Mouse (Mus musculus): Measurements from ENCODE around the gene 1700010I14Rik.

The 1700010I14Rik gene

DNA sequence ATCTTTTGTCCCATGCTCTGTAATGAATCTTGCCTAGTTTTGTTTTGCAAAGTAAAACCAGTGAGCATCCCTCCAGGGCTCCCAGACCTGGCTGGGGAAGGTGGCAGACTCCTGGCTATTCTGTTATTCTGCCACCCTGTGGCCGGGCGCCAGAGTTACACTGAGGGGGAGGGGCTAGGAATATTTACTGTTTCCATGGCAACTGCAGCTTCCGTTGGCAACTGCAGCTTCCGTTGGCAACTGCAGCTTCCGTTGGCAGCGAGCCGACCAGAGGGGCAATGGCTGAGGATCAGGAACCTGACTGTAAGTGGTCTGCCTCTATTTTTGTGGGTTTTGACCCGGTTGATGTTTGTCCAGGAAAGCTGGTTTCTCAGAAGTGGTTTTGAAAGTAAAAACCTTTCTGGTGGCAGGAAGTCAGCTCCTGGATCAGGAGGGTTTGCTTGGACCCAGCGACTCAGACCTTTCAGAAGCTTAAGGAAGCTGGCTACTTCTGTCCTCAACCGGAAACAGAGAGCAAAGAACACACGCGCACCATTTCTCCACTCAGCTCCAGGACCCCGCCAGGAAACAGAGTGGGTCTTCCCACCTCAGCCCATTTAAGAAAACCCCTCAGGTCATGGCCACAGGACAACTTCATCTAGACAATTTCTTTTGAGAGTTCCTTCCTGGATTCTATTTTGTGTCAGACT, at the start of gene 1700010I14Rik:
1700010I14Rik (plus strand) TSS at position 215 of the 689 bp plus-strand sequence.
- DNase-seq (ENCODE audit: low read depth), result peak; percentile 92

DNA sequence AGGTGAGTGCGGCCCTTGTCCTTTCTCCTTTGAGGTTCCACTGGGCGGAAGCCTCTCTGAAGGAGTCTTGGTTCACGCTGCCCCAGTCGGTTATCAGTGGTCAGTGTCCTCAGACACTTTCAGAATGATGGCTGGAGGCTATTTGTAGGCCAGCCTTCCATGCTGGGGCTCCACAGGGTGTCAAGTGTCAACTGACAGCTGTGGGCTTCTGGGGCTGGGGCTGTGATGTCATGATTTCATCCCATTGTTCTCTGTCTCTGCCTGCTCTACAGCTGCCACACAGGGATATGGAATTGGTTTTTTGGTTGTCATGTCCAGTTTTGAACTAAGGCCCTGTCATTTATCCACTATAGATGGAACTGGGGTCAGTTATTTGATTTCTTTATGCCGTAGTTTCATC, 36.5 kb upstream of the 1700010I14Rik start:
- DNase-seq (ENCODE audit: low read depth), result no peak

DNA sequence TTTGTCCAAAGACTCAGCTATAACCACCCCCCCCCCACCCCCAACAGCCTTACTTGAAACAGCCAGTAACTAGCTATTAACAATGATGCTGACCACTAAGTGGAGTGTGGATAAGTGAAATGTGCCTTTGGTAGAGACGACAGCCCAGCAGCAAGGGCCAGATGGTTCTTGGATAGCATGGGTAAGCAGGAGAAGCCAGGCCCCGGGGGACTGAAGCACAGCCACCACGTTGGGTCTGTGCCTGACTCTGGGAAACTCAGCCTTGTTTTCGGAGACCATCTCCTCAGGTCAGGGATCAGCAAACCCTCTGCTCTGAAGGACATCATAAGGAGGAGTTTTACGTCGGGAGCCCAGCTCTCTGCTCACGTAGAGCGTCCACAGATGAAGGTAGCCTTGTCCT, 35.2 kb upstream of the 1700010I14Rik start:
- no peak for DNase-seq (ENCODE audit: low read depth)

DNA sequence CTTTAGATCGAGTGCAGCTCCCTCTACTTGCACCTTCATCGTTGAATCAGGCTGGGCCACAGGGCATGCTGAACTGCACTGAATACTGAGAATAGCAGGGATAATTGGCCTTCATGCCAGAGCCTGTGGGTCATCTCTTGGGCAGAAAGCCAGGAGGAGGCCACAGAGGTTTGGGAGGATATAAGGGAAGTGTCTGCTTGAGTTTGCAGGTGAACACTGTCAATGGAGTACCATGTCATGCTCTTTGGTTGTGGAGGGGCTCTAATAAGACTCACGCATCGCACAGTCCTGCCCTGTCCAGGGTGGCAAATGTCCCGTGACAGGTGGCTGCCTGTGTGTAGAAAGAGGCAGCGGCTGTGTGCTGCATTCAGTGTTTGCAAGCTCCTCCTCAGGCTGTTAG, 30.0 kb upstream of the 1700010I14Rik start:
- no peak for DNase-seq (ENCODE audit: low read depth)

DNA sequence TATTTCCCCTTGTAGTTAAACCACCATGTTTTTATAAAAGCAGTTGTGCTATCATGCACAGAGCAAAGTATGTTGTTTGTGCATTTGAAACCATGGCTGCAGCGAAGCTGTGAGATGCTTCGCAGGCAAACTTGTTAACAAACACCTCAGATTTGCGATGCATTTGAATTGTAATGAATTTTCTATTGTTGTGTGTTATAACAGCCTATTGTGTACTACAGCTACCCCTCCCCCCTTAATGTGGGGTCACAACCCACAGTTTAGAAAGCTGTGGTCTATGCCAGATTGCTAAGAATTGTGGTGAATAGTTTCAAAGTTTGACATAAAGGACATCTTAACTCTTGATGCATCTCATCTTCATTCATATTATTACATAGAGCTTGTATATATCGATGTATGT, 27.7 kb upstream of the 1700010I14Rik start:
- no peak for DNase-seq (ENCODE audit: low read depth)

DNA sequence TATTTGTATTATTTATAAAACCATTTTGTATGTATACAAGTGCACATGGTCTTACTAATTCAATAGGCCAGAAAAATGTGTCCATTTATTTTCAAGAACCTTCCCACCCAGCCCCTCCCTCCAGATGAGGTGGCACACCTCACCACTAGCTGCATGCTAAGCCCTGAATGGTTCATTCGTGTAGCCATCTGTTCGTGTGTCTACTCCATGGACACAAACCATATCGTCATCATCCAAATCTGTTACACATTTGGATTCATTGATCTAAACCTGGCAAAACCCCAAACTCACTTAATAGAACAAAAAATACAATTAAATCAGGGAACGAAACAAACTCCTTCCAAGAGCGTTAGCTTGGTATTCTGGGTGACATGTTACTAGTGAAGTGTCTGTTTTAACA, 27.0 kb upstream of the 1700010I14Rik start:
- DNase-seq (ENCODE audit: low read depth), result no peak

DNA sequence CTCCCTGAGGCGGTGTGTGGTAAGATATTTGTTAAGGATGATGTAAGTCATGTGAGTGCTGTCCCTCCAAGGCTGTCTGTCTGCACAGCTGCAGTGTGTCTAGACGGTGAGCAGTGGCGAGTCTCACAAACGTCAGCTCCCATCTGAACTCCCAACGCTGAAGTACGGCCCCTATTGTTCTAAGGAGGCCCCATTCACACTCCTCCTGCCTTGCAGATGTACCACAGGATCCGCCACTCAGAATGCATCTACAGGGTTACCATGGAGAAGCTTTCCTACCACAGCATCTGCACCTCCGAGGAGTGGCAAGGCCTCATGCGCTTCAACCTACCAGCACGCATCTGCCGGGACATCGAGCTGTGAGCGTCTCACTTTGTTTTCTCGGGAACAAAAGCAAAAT, 26.5 kb upstream of the 1700010I14Rik start:
- no peak for DNase-seq (ENCODE audit: low read depth)

DNA sequence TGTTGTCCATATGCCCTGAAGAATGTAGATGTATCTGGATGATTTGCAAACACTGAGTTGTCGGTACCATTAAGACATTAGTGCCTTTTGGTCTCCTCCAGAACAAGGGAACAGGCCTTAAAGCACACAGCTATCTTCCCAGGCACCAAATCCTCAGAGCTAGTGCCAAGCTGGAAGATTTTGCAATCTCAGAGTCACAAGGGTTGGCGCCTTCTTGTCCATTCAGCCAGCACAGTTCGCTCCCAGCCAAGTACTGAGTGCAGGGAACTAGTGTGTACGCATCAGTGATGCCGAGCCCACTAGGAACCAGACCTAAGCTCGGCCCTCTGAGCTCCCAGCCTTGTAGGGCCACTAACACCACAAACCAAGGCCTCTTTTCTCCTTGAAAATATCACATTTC, 23.0 kb upstream of the 1700010I14Rik start:
- DNase-seq (ENCODE audit: low read depth), result peak; percentile 44

DNA sequence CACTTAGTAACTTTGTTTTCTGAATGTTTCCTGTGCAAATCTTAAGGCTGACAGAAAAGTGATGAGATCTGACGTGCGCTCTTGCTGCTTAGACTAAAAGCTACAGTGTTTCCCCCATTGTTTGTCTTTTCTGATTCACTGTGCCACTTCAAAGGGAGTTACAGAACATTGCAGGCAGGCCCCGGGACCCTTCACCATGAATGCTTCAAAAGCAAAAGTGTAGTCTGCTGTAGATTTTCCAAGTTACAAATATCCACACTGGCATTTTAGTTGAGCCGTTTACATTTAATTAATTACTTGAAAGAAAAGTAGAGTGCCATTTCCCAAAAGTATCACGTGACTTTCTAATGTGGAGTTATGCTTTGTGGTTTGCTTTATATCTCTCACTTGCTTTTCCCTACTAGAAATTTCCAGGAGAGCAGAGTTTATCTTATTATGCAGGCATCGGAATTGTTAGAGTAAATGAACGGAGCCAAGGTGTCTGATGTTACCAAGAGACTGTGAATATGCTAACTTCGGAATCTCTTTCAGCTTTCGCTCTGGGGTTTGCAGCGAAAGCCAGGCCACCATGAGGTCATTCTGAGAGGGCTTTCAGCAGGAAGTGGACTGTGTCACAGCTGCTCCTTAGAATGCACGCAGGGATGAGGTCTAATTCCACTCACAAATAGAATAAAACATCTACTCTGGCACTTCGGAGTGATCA, 15.8 kb upstream of the 1700010I14Rik start:
- DNase-seq (ENCODE audit: low read depth), result no peak

DNA sequence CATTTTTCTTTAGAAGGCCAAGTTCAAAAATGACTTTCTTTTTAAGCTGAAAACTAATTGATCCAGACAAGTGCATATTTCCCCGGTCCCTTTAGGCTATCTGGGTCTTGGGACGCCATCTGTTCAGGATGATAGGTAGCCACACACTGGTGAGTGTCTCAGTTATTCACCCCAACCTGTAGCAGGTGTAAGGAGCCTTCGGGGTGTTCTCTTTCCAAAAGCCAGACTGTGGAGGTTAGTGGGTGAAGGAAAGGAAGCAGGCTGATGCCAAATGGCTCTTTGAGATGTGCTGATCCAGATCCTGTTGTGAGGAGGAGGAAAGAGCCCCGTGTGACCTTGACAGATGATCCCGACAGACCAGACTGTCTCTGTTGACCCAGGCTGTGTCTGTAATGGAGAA, 14.8 kb upstream of the 1700010I14Rik start:
- DNase-seq (ENCODE audit: low read depth), result no peak

DNA sequence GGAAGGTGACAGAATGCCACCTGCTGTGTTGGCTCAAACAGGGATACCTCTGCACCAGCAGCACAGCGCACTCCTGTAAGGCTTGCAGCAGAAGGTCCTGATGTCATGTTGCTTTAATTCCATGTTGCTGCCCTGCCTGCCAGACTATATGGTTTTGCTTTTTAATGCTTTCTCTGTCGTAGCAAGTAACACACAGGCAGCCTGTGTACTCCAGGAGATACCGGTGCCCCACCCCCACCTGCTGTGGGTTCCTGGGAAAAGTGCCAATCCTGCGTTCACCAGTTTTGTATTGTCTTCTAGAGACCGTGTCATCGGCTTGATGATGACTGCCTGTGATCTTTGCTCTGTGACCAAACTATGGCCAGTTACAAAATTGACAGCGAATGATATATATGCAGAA, 13.7 kb upstream of the 1700010I14Rik start:
- no peak for DNase-seq (ENCODE audit: low read depth)

DNA sequence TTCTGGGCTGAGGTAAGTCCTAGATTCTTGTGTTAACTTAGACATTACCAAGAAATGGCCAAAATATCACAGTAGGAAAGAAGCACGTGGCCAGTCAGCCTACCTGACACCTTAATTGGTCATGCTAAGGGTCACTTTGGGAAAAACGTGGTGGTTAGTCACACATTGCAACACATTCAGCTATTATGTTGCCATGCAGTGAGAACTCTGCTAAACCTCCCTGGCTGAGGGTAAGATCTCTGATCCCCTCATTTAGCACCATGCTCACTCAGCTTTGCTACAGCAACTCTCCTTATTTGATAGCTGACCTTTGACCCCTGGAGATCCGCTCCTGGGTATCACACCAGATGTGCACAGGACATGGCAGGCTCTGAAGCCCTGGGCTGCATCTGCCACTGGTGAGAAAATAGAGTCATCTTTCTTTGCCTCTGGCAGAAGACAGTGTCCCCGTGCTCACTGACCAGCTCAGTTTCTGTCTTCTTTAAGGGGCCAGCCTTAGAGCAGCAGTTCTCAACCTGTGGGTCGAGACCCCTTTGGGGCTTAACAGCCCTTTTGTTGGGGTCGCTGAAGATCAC, 13.2 kb upstream of the 1700010I14Rik start:
- peak; percentile 12 for DNase-seq (ENCODE audit: low read depth)

DNA sequence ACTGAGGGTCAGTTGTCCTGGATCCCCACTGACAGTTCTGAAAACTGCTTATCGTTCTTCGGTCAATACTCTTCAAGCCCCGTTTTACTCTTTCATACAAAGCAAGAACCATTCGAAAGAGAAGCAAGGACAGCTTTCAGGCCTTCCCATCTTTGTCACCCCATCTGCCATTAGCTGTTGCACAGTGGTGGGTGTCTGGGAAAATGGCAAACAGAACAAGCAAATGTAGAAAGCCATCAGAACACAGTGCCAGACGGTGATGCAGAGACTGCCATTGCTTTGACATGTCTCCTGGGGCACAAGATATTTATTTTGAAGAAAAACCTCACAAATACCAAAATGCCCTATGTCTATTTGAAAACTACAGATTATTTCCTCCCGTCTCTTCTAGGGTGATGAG, 11.4 kb upstream of the 1700010I14Rik start:
- DNase-seq (ENCODE audit: low read depth), result no peak

DNA sequence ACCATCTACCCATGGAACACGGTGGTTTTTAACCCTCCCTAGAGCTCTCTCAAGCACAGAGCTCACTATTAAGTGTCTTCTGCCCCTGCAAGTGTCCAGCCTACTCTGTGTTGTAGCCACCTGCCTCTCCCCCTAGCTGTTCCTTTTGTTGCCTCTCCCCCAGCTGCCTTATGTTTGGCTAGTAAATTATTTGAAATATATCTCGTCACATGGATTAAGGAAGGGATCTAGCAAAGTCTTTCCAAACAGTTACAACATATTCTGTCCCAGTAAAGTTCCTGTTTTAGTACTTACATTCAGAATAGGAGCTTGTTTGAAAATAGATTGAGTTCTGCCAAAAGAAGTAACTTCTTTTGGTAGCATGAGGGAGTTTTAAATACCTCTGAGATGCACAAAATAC, 10.9 kb upstream of the 1700010I14Rik start:
- no peak for DNase-seq (ENCODE audit: low read depth)

DNA sequence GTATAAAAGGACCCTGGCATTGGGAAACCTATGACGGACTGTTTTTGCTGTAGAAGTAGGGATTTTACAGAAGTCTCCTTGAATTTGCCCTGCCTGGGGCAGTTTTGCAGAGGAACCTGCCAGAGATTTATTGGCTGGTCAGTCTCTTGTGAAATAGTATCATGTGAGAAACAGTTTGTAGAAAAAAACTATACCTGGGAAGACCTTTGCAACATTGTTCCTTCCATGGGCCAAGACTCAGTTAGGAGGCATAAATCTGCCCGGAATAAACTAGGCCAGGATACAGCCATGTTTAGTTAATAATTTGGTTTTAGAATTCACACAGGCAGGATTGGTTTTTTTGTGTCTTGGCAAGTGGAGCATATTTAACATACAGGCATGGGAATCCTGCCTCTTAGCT, 4.6 kb upstream of the 1700010I14Rik start:
- no peak for DNase-seq (ENCODE audit: low read depth)

DNA sequence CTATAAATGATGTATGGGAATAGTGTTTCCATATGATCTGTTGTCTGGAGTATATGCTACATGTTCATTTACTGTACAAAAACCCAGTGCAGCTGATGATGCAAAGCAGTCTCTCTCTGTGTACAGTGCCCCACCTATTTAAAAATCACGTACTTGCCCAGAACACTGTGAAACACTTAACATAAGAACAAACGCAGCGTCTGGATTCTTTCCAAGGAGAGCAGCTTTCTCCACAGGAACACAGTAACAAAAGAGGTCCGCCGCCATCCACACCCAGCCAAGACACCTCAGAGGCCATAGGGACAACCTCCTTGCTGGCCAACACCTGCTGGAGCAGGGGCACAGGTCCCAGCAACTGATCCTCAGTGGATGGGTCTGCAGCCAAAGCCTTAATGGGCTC, 2.4 kb upstream of the 1700010I14Rik start:
- no peak for DNase-seq (ENCODE audit: low read depth)

DNA sequence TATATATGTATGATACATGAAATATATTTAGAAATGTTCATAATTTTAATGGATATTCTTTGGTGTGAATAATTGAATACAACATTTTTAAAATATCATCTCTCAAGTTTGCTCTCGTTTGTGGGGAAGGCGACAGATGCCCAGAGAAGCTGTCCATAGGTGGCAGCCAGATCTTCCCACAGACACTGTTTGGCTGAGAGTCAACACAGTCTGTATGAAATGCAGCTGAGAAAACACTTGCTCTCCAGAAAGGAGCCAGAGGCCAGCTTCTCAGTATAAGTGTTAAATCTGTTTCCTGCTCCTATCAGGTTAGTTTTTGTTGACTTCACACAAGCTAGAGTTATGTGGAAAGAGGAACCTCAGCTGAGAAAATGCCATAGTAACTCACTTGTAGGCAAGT, 1.6 kb upstream of the 1700010I14Rik start:
- DNase-seq (ENCODE audit: low read depth), result no peak

DNA sequence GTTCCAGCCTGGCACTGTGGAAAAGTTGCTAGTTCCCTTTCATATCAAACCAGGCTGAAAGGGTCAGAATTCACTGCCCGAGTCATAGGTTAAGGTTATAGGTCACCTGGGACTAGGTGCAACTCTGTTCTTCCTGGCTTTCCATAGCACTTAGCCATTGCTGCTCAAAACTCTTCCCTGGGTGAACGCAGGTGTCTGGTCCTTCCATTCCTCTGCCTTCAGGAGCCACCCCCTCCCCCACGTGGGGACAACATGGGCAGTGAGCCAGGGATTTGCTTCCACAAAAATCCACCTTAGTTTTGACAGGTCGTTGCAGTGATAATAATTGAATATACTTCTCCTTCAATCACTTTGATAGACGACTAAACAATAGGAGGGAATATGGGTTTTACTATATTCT, 764 bp upstream of the 1700010I14Rik start:
- no peak for DNase-seq (ENCODE audit: low read depth)

DNA sequence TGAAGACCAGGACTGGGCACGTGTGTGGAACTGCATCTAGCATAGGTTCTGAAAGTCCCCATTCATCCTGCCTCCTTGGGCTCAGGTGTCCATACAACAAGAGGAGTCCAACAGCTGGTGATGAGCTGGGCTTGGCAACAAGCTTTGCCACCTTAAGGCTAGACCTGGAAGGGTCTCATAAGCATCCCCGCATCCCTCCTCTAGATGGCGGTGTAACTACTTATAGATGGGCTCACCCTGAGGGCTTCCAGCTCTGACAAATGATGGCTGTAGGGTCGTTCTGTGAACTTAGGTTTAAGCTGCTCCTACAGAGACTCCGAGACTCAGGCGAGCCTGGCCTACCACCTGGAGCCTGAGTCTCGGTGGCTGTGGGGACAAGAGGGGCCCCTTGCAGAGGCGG, 3.0 kb downstream of the 1700010I14Rik start:
- peak; percentile 39 for DNase-seq (ENCODE audit: low read depth)

DNA sequence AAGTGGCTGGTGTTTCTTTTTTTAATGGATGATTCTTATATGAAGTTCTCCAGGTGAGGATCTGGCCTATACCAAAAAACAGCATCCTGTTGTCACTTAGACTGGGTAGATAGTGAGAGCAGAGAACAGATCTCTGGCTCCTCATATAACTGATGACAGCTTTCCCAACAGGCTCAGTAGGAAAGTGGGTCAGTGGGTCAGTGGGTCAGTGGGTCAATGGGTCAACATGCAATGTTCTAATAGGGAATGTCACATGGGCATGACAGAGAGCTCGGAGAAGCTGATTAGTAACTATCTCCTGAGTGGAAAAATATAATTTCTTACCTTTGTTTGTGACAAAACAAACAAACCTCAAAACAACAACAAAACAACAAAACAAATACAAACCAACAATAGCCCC, 7.2 kb downstream of the 1700010I14Rik start:
- no peak for DNase-seq (ENCODE audit: low read depth)

DNA sequence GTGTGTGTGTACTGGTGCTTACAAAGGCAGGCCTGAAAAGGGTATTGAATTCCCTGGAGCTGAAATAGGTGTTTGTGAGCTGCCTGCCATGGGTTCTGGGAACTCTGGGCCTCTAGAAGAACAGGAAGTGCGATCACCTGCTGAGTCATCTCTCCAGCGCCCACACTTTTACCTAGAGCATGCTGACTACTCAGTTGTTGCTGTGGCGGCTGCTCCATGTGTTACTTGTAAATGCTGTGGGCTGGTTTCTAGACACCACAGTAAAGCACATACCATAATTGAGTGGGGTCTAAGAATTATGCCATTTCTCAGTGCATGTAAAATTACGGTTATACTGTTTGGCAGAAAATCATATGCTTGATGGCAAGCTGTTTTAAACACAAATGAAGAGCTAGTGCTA, 14.3 kb downstream of the 1700010I14Rik start:
- DNase-seq (ENCODE audit: low read depth), result no peak

DNA sequence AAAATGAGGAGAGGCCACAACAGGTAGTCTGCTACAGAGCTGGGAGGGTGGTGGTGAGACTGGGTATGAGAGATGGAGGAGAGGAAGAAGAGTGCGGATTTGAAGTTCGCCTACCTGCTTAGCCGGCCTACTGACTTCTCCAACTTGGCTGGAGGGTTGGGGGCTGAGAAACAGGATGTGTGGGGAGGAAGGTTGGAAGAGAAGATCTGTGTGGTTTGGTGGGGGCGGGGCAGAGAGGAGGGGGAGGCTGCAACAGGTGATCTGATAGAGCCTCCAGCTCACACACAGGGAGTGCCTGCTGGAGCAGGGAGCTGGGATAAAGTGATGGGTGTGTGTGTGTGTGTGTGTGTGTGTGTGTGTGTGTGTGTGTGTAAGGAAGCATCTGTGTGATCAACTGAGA, 16.4 kb downstream of the 1700010I14Rik start:
- DNase-seq (ENCODE audit: low read depth), result no peak

DNA sequence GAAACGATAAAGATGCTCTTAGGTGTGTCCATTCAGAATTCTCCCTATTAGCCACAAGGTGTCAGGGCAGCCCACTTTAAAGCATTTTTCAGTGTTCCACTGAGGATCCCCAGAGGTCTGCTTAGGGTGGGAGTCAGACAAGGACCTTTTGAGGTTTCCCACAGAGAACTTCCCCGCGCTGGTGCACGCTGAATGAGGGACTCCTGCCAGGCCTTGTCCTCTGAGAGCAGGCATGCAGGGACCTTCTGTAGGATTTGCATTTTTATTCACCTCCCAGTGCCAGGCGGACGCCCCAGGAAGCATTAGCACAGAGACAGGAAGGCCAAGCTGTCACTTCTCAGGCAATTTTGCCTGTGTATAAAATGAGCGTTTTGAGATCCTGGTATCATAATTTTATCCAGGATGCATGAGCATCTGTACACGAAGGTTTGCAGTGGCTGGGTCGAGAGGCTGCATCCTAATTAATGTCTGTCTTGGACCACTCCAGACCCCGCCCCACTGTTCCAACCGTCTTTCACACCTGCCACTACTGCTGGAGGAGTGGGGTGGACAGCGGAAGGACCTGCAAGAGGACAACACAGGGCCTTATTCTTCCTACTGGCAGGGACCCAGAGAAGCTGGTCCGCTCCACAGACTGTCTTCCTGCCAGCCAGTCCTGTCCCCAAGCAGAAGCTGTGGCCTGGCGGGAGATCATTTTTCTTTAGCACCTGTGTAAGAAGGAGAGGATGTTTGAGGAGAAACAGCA, 35.2 kb downstream of the 1700010I14Rik start:
- no peak for DNase-seq (ENCODE audit: low read depth)
